Mouse (Mus musculus) granulocyte monocyte progenitor cell, adult 5-6 weeks (primary cell): Measurements from ENCODE around the gene Vstm5. TPM values are rescaled to one million over a fixed set of nuclear protein-coding genes. Genes with fewer than 3 reads are reported as not detected.

ENCODE experiments used
- ATAC-seq: replicated peaks from 2 replicates; pipeline ENCODE4 v1.8.0; 2016; ENCODE audit warnings: mild to moderate bottlenecking, moderate TSS enrichment, inconsistent platforms; ENCODE audit not compliant: poor library complexity, severe bottlenecking
- total RNA-seq, 2 experiments: library from RNA; stranded (forward) in 1 of 2; stranded (reverse) in 1 of 2; fragments of 200-712, 200-1000 nt in 1 of 2; fragments of >200 nt in 1 of 2; fragmentation: Nextera tagmentation in 1 of 2; gene quantifications; 2 replicates each; pipeline ENCODE4 v1.2.3; 2014 to 2017

Vstm5 gene
- total RNA-seq, 2 experiments from 2014 or later = not detected

- ATAC-seq = no peak
These were observed 67.7 kb downstream of the Vstm5 start, which contains the start of gene 4931406C07Rik for GRCm38 (mm10) chr9:15306398-15307119. Gene 4931406C07Rik (minus strand): TSS chr9:15306448.

- ATAC-seq = no peak
These were observed 68.4 kb downstream of the Vstm5 start for GRCm38 (mm10) chr9:15307257-15307656.

- no peak for ATAC-seq
These were observed 69.4 kb downstream of the Vstm5 start for GRCm38 (mm10) chr9:15308254-15308653.

Other genes starting within 250 kb of the Vstm5 start
- 21.4 and 32.6 TPM in 2 replicates for gene Panx1, start 193.6 kb upstream of the Vstm5 start, total RNA-seq (2014; fragmentation: Nextera tagmentation)
- 11.3 and 23.3 TPM in 2 replicates for gene Panx1, start 193.6 kb upstream of the Vstm5 start, total RNA-seq (2017)
- gene Hephl1, start 126.9 kb upstream of the Vstm5 start, total RNA-seq (2014; fragmentation: Nextera tagmentation) = not detected in 2 replicates
- not detected in 2 replicates for gene Hephl1, start 126.9 kb upstream of the Vstm5 start, total RNA-seq (2017)
- 24.6 and 27.4 TPM in 2 replicates for gene Med17, start 40.9 kb downstream of the Vstm5 start, total RNA-seq (2014; fragmentation: Nextera tagmentation)
- 39.6 and 47.8 TPM in 2 replicates for gene Med17, start 40.9 kb downstream of the Vstm5 start, total RNA-seq (2017)
- 437 and 439 TPM in 2 replicates for gene Taf1d, start 67.2 kb downstream of the Vstm5 start, total RNA-seq (2014; fragmentation: Nextera tagmentation)
- gene Taf1d, start 67.2 kb downstream of the Vstm5 start, total RNA-seq (2017) = 1,390 and 1,596 TPM in 2 replicates
- 16.6 and 21.7 TPM in 2 replicates for gene 4931406C07Rik, start 67.4 kb downstream of the Vstm5 start, total RNA-seq (2014; fragmentation: Nextera tagmentation)
- gene 4931406C07Rik, start 67.4 kb downstream of the Vstm5 start, total RNA-seq (2017) = 8.1 and 9.4 TPM in 2 replicates
- gene Cep295, start 118.7 kb downstream of the Vstm5 start, total RNA-seq (2014; fragmentation: Nextera tagmentation) = 53.5 and 72.4 TPM in 2 replicates
- 64.2 and 66.3 TPM in 2 replicates for gene Cep295, start 118.7 kb downstream of the Vstm5 start, total RNA-seq (2017)